Mouse (Mus musculus) myocyte (in vitro differentiated cells): ENCODE data around the gene Xrcc1.

Experiments used
- MYOG ChIP-seq, 3 experiments: IDR thresholded peaks; one replicate each; pipeline ENCODE4 v1.6.1; 2011; ENCODE audit warnings: control low read depth in 2 of 3, low read depth in 2 of 3, mild to moderate bottlenecking in 2 of 3; ENCODE audit not compliant: insufficient read length in 2 of 3, control insufficient read depth in 1 of 3, insufficient read depth in 1 of 3
- POLR2A ChIP-seq: IDR thresholded peaks from one replicate; pipeline ENCODE4 v1.6.1; 2011; ENCODE audit warnings: low read depth, mild to moderate bottlenecking, control low read depth, moderate library complexity; ENCODE audit not compliant: insufficient read length
- POLR2AphosphoS2 ChIP-seq: IDR thresholded peaks from one replicate; pipeline ENCODE4 v1.6.1; 2011; ENCODE audit warnings: low read depth, control low read depth; ENCODE audit not compliant: insufficient read length
- TCF12 ChIP-seq: IDR thresholded peaks from one replicate; pipeline ENCODE4 v1.6.1; 2011; ENCODE audit warnings: mild to moderate bottlenecking, control low read depth; ENCODE audit not compliant: poor library complexity, insufficient read depth, severe bottlenecking

DNA sequence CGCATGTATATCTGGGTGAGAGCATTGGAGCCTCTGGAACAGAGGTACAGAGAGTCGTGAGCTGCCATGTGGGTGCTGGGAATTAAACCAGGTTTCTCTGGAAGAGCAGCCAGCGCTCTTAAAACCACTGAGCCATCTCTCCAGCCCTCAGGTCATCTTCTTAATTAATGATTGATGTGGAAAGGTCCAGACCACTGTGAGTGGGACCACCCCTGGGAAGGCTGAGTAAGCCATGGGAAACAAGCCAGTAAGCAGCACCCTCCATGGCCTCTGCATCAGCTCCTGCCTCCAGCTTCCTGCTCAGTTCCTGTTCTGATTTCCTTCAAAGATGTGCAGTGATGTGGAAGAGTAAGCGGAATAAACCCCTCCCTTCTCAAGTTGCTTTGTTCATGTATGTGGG is 46.1 kb downstream of the Xrcc1 start:
- no peak for TF ChIP-seq POLR2A
- TF ChIP-seq MYOG (IDR thresholded peaks at IDR 0.05; ENCODE audit: control insufficient read depth in 1 of 3, insufficient read depth in 1 of 3, insufficient read length in 2 of 3, low read depth in 2 of 3): no peak
- TF ChIP-seq TCF12: no peak
- no peak for TF ChIP-seq POLR2AphosphoS2
